Mouse (Mus musculus) kidney, adult 2 months (tissue): ENCODE results near the gene Ntm. TPM values are rescaled to one million over a fixed set of nuclear protein-coding genes. Genes with fewer than 3 reads are reported as not detected.

Experiments used
- DNase-seq: peaks from one replicate; pipeline ENCODE4 v3.0.0; 2021
- H3K27ac ChIP-seq: fragments of 200-500 bp; 2 replicates; pipeline ENCODE4 v1.5.1; 2012; ENCODE audit warnings: low read depth, low read length, control low read depth, inconsistent platforms; ENCODE audit not compliant: insufficient read depth
- H3K27me3 ChIP-seq: fragments of 200-500 bp; replicated peaks from 2 replicates; pipeline ENCODE4 v1.6.1; 2012; ENCODE audit warnings: mild to moderate bottlenecking, moderate library complexity, low read length, inconsistent platforms; ENCODE audit not compliant: control insufficient read depth, insufficient read depth
- H3K36me3 ChIP-seq: fragments of 200-500 bp; 2 replicates; pipeline ENCODE4 v1.6.1; 2012; ENCODE audit warnings: mild to moderate bottlenecking, moderate library complexity, low read length, inconsistent platforms; ENCODE audit not compliant: control insufficient read depth, insufficient read depth
- H3K4me1 ChIP-seq: fragments of 200-500 bp; 2 replicates; pipeline ENCODE4 v1.6.1; 2011; ENCODE audit warnings: low read length; ENCODE audit not compliant: control insufficient read depth, insufficient read depth
- H3K4me3 ChIP-seq: fragments of 200-500 bp; 2 replicates; pipeline ENCODE4 v1.5.1; 2011; ENCODE audit warnings: mild to moderate bottlenecking, low read depth, low read length, control low read depth; ENCODE audit not compliant: insufficient read depth
- CTCF ChIP-seq: fragments of 200-500 bp; conservative IDR thresholded peaks from 2 replicates; pipeline ENCODE4 v1.5.1; 2011; ENCODE audit warnings: low read depth, mild to moderate bottlenecking, control low read depth, low read length, moderate library complexity, mixed read lengths; ENCODE audit not compliant: insufficient read depth, insufficient read length
- POLR2A ChIP-seq: fragments of 200-500 bp; IDR thresholded peaks from one replicate; pipeline ENCODE4 v1.6.1; 2011; ENCODE audit warnings: low read depth, low read length, control low read depth
- WGBS: fragments of 180-500 bp; shearing (Covaris S2); methylation state at CpG from one replicate; pipeline ENCODE4 v1.1.7; 2018; 5-methylcytosine and 5-hydroxymethylcytosine counted together
- polyA plus RNA-seq: library from polyadenylated mRNA; depleted of rRNA; stranded (reverse); fragments of >200 nt; gene quantifications from 2 replicates; pipeline ENCODE4 v1.2.3, GENCODE M21; 2012

Gene Ntm
- polyA plus RNA-seq, 1 experiment = 0.74 TPM

GRCm38 (mm10) chr9:29657761-29658465 lies 305.0 kb downstream of the Ntm start:
- 78% methylated on average over 7 of the region's 7 CpGs for WGBS
- H3K4me1 ChIP-seq = no peaks in the 10 kb centered on the region
- H3K27me3 ChIP-seq = no peaks in the 10 kb centered on the region
- H3K4me3 ChIP-seq = no peak overlapping the region
- no peaks in the 10 kb centered on the region for H3K36me3 ChIP-seq
- no peak for TF ChIP-seq POLR2A
- no peak for TF ChIP-seq CTCF
- DNase-seq = no peak
- no peak overlapping the region for H3K27ac ChIP-seq

GRCm38 (mm10) chr9:29654885-29655284 lies 308.1 kb downstream of the Ntm start:
- WGBS = 16% methylated on average over 6 of the region's 6 CpGs
- DNase-seq = peak; percentile 17
- H3K36me3 ChIP-seq = no peaks in the 10 kb centered on the region
- no peak overlapping the region for H3K27ac ChIP-seq
- H3K4me1 ChIP-seq = no peaks in the 10 kb centered on the region
- no peak overlapping the region for H3K4me3 ChIP-seq
- no peaks in the 10 kb centered on the region for H3K27me3 ChIP-seq
- TF ChIP-seq POLR2A = no peak
- TF ChIP-seq CTCF = peak; percentile 73

GRCm38 (mm10) chr9:29653678-29654235 lies 309.2 kb downstream of the Ntm start:
- no peaks in the 10 kb centered on the region for H3K4me1 ChIP-seq
- H3K4me3 ChIP-seq = no peak overlapping the region
- no peaks in the 10 kb centered on the region for H3K27me3 ChIP-seq
- WGBS = 63% methylated on average over 14 of the region's 14 CpGs
- TF ChIP-seq CTCF (no peak), POLR2A (no peak)
- no peak overlapping the region for H3K27ac ChIP-seq
- H3K36me3 ChIP-seq = no peaks in the 10 kb centered on the region
- no peak for DNase-seq

- no peak overlapping the region for H3K27ac ChIP-seq
- TF ChIP-seq POLR2A (no peak), CTCF (no peak)
- 81% methylated on average over 7 of the region's 7 CpGs for WGBS
- no peaks in the 10 kb centered on the region for H3K4me1 ChIP-seq
- no peak overlapping the region for H3K4me3 ChIP-seq
- DNase-seq = no peak
- no peaks in the 10 kb centered on the region for H3K27me3 ChIP-seq
- no peaks in the 10 kb centered on the region for H3K36me3 ChIP-seq
Measured at GRCm38 (mm10) chr9:29652854-29653253, 310.1 kb downstream of the Ntm start.

- no peak overlapping the region for H3K27ac ChIP-seq
- DNase-seq = no peak
- TF ChIP-seq POLR2A (no peak), CTCF (no peak)
- H3K4me3 ChIP-seq = no peak overlapping the region
- no peaks in the 10 kb centered on the region for H3K4me1 ChIP-seq
- WGBS = 62% methylated on average over 5 of the region's 5 CpGs
- H3K36me3 ChIP-seq = no peaks in the 10 kb centered on the region
- H3K27me3 ChIP-seq = no peaks in the 10 kb centered on the region
Measured at GRCm38 (mm10) chr9:29651856-29652255, 311.1 kb downstream of the Ntm start.

GRCm38 (mm10) chr9:29651226-29651625 lies 311.7 kb downstream of the Ntm start:
- H3K27me3 ChIP-seq = no peaks in the 10 kb centered on the region
- no peak for TF ChIP-seq CTCF
- TF ChIP-seq POLR2A = no peak
- 67% methylated on average over 4 of the region's 4 CpGs for WGBS

GRCm38 (mm10) chr9:29650679-29651078 lies 312.3 kb downstream of the Ntm start:
- Histone ChIP-seq H3K36me3 (no peaks in the 10 kb centered on the region), H3K4me3 (no peak overlapping the region), H3K27me3 (no peaks in the 10 kb centered on the region), H3K27ac (no peak overlapping the region), H3K4me1 (no peaks in the 10 kb centered on the region)
- TF ChIP-seq CTCF (peak; percentile 73), POLR2A (no peak)
- WGBS = 15% methylated on average over 4 of the region's 4 CpGs
- peak; percentile 13 for DNase-seq

More at GRCm38 (mm10) chr9:29651226-29651625, 311.7 kb downstream of the Ntm start:
- no peaks in the 10 kb centered on the region for H3K4me1 ChIP-seq
- H3K27ac ChIP-seq = no peak overlapping the region
- H3K36me3 ChIP-seq = no peaks in the 10 kb centered on the region
- H3K4me3 ChIP-seq = no peak overlapping the region
- no peak for DNase-seq

GRCm38 (mm10) chr9:29650266-29650665 lies 312.7 kb downstream of the Ntm start:
- Histone ChIP-seq H3K4me3 (no peak overlapping the region), H3K36me3 (no peaks in the 10 kb centered on the region), H3K27me3 (no peaks in the 10 kb centered on the region), H3K4me1 (no peaks in the 10 kb centered on the region), H3K27ac (no peak overlapping the region)
- no peak for DNase-seq
- WGBS = 73% methylated on average over 5 of the region's 5 CpGs
- TF ChIP-seq CTCF (no peak), POLR2A (no peak)
